Mouse (Mus musculus) kidney, embryonic 14.5 days (tissue): ENCODE results near the gene Bcl2l1. TPM values are rescaled to one million over a fixed set of nuclear protein-coding genes. Genes with fewer than 3 reads are reported as not detected.
A peak's percentile ranks its signal among the peaks of the same experiment; 100 is the strongest.

Experiments used
- ATAC-seq: fragments of 200-750 bp; cut with Nextera tagmentation; 2 replicates; pipeline ENCODE4 v1.8.0; 2017; ENCODE audit warnings: moderate number of reproducible peaks, mild to moderate bottlenecking, moderate TSS enrichment, moderate library complexity; ENCODE audit not compliant: low FRiP score, low TSS enrichment
- H3K27ac ChIP-seq: fragments of 300-500 bp; sonication (generic); 2 replicates; pipeline ENCODE4 v1.5.1; 2014; ENCODE audit warnings: low read depth, mild to moderate bottlenecking, low read length, moderate library complexity, mixed read lengths
- H3K27me3 ChIP-seq: fragments of 300-500 bp; sonication (generic); 2 replicates; pipeline ENCODE4 v1.6.1; 2014; ENCODE audit warnings: mild to moderate bottlenecking, low read length; ENCODE audit not compliant: control insufficient read depth, insufficient read depth
- H3K36me3 ChIP-seq: fragments of 300-500 bp; sonication (generic); 2 replicates; pipeline ENCODE4 v1.6.1; 2014; ENCODE audit warnings: low read length, mixed read lengths; ENCODE audit not compliant: control insufficient read depth, insufficient read depth
- H3K4me1 ChIP-seq: fragments of 300-500 bp; sonication (generic); 2 replicates; pipeline ENCODE4 v1.6.1; 2014; ENCODE audit warnings: low read length, mixed read lengths; ENCODE audit not compliant: control insufficient read depth, insufficient read depth
- H3K4me2 ChIP-seq: fragments of 300-500 bp; sonication (generic); replicated peaks from 2 replicates; pipeline ENCODE4 v1.6.1; 2014; ENCODE audit warnings: low read depth, mild to moderate bottlenecking, low read length
- H3K4me3 ChIP-seq: fragments of 300-500 bp; sonication (generic); 2 replicates; pipeline ENCODE4 v1.5.1; 2014; ENCODE audit warnings: mild to moderate bottlenecking, low read length
- H3K9ac ChIP-seq: fragments of 300-500 bp; sonication (generic); 2 replicates; pipeline ENCODE4 v1.6.1; 2014; ENCODE audit warnings: low read depth, mild to moderate bottlenecking, low read length, moderate library complexity
- H3K9me3 ChIP-seq: fragments of 300-500 bp; sonication (generic); 2 replicates; pipeline ENCODE4 v1.6.1; 2016; ENCODE audit warnings: low read length; ENCODE audit not compliant: control insufficient read depth
- WGBS: fragments of 180-500 bp; shearing (Covaris S2); extraction: QIAGEN DNeasy Blood & Tissue Kit; methylation state at CpG from one replicate; pipeline ENCODE4 v1.1.7; 2014; 5-methylcytosine and 5-hydroxymethylcytosine counted together
- polyA plus RNA-seq: library from polyadenylated mRNA; unstranded; fragments of >200 nt; fragmentation: Nextera tagmentation; extraction: Ambion mirVana; gene quantifications from 2 replicates; pipeline ENCODE4 v1.2.1, GENCODE M21; 2014

Gene Bcl2l1
- polyA plus RNA-seq, 1 experiment from 2014 or later, result 96.1 TPM

GRCm38 (mm10) chr2:152776435-152776834 lies 55.1 kb downstream of the Bcl2l1 start:
- Histone ChIP-seq H3K4me3 (no peak overlapping the region), H3K36me3 (peaks cover 14% of the 10 kb centered on the region), H3K9ac (no peak overlapping the region), H3K27me3 (no peaks in the 10 kb centered on the region), H3K27ac (no peak overlapping the region), H3K4me1 (no peaks in the 10 kb centered on the region), H3K9me3 (no peaks in the 10 kb centered on the region), H3K4me2 (no peak overlapping the region)
- ATAC-seq, result no peak
- WGBS, result 83% methylated on average over 2 of the region's 2 CpGs

GRCm38 (mm10) chr2:152776019-152776418 lies 55.5 kb downstream of the Bcl2l1 start:
- H3K9me3 ChIP-seq, result no peaks in the 10 kb centered on the region
- no peaks in the 10 kb centered on the region for H3K4me1 ChIP-seq
- 83% methylated on average over 3 of the region's 3 CpGs for WGBS
- H3K4me3 ChIP-seq, result no peak overlapping the region
- H3K27ac ChIP-seq, result no peak overlapping the region
- H3K9ac ChIP-seq, result no peak overlapping the region
- H3K4me2 ChIP-seq, result no peak overlapping the region
- H3K27me3 ChIP-seq, result no peaks in the 10 kb centered on the region
- peaks cover 10% of the 10 kb centered on the region for H3K36me3 ChIP-seq
- no peak for ATAC-seq

DNA sequence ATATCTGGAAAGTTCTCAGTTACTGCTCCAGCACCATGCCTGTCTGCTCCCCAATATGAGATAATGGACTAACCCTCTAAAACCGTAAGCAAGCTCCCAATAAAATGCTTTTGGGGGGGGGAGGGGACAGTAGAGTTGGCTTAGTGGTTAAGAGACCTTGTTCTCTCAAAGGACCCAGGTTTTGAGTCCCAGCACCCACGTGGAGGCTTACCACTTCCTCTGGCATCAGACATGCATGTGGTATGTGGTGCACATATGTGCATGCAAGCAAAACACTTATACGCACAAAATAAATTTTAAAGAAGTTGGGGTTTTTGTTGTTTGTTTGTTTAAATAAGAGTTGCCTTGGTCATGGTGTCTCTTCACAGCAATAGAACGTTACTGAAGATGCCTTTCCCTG lies 56.2 kb downstream of the Bcl2l1 start:
- Histone ChIP-seq H3K36me3 (peaks cover 3% of the 10 kb centered on the region; the same call in 1 of the 2 replicates), H3K27me3 (no peaks in the 10 kb centered on the region), H3K4me3 (no peak overlapping the region), H3K27ac (no peak overlapping the region), H3K9me3 (no peaks in the 10 kb centered on the region), H3K4me1 (no peaks in the 10 kb centered on the region), H3K9ac (no peak overlapping the region), H3K4me2 (no peak overlapping the region)
- no peak for ATAC-seq
- WGBS, result 80% methylated on average over 4 of the region's 4 CpGs

DNA sequence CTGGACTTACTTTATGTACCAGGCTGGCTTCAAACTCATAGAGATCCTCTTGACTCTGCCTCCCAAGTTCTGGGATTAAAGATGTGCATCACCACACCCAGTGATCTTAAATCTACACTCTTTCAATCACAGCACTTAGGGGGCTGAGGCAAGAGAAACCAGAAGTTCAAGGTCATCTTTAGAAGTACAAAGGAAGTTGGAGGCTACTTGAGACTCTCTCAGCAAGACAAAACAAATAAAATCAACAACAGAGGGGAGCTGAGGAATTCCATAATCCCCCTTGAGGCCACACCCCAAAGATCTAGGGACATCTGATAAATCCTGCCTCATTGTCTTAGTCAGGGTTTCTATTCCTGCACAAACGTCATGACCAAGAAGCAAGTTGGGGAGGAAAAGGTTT lies 59.3 kb downstream of the Bcl2l1 start:
- Histone ChIP-seq H3K4me3 (no peak overlapping the region), H3K36me3 (no peaks in the 10 kb centered on the region), H3K27me3 (no peaks in the 10 kb centered on the region), H3K4me1 (peaks cover 5% of the 10 kb centered on the region; the same call in 1 of the 2 replicates), H3K27ac (no peak overlapping the region), H3K4me2 (no peak overlapping the region), H3K9me3 (no peaks in the 10 kb centered on the region), H3K9ac (no peak overlapping the region)
- WGBS, result 12% methylated on average over 1 of the region's 1 CpGs
- no peak for ATAC-seq

DNA sequence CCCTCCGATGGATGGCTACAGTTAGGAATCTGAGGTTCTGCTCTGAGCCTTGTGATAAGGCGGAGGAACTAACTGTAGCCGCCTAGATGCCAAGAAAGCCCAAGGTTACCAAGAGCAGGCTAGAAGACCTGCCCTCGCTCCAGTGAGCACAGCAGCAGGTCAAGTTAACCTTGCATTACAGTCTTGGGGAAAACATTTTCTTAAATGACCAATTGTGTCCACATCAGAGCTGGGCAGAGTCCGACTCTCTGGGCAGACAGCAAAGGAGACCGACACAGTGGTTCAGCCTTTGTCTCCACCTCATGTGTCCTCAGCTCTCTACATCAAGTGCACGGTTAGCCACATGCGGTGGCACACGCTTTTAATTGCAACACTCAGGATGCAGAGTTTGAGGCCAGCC lies 60.0 kb downstream of the Bcl2l1 start:
- Histone ChIP-seq H3K9ac (no peak overlapping the region), H3K27ac (no peak overlapping the region), H3K36me3 (no peaks in the 10 kb centered on the region), H3K27me3 (no peaks in the 10 kb centered on the region), H3K4me2 (no peak overlapping the region), H3K9me3 (no peaks in the 10 kb centered on the region), H3K4me3 (no peak overlapping the region), H3K4me1 (peaks cover 5% of the 10 kb centered on the region; the same call in 1 of the 2 replicates)
- ATAC-seq, result no peak
- 91% methylated on average over 9 of the region's 9 CpGs for WGBS

DNA sequence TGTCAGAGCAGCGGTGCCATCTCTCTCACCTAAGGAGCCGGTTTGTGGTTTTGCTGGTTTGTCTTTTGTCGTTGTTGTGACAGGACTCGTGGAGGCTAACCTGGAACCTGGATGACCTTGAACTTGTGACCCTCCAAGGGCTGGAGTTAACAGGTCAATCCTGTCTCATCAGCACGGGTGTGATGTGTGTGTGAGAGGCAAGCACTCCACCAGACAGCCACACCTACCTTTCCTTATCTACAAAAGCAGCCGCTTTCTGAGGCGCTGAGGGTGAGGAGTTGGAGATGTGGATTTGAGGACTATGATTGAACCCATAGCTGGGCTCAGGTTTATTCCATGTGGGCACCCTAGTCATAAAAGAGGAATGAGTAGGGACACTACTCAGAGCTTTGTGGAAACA lies 61.9 kb downstream of the Bcl2l1 start:
- 85% methylated on average over 7 of the region's 7 CpGs for whole genome bisulfite sequencing
- H3K36me3 ChIP-seq, result no peaks in the 10 kb centered on the region
- H3K4me2 ChIP-seq, result no peak overlapping the region
- H3K27ac ChIP-seq, result no peak overlapping the region
- ATAC-seq, result no peak
- H3K4me1 ChIP-seq, result peaks cover 21% of the 10 kb centered on the region
- no peaks in the 10 kb centered on the region for H3K9me3 ChIP-seq
- H3K9ac ChIP-seq, result no peak overlapping the region
- no peak overlapping the region for H3K4me3 ChIP-seq
- no peaks in the 10 kb centered on the region for H3K27me3 ChIP-seq

DNA sequence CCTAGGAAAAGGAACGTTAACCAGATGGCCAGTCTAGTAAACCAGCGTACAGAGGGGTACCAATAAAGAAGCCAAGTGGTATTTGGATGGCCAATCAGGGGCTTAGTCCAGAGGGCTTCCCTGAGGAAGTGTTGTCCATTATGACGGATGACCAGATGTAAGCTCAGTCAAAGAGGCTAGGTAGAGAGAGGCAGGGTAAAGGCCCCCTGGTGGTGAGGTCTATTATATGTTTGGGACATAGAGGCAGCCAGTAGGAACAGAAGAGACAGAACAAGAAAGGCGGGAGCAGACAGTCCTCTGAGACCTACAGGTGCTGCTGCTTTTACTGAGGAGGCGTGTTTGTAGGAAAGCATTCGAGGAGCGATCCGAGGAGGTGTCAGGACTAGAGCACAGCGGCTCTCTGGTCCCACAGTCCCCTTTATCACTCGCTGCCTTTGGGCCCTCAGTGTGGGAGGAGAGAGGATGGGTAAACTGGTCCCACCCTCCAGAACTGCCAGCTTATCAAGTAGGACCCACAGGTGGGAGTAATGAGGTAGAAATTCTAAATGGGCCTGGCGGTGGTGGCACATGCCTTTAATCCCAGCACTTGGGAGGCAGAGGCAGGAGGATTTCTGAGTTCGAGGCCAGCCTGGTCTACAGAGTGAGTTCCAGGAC lies 63.8 kb downstream of the Bcl2l1 start:
- Histone ChIP-seq H3K4me3 (no peak overlapping the region), H3K9me3 (no peaks in the 10 kb centered on the region), H3K36me3 (no peaks in the 10 kb centered on the region), H3K9ac (no peak overlapping the region), H3K4me2 (no peak overlapping the region), H3K27me3 (no peaks in the 10 kb centered on the region), H3K4me1 (peaks cover 31% of the 10 kb centered on the region), H3K27ac (no peak overlapping the region)
- peak; percentile 59 for ATAC-seq
- 54% methylated on average over 12 of the region's 12 CpGs for WGBS

DNA sequence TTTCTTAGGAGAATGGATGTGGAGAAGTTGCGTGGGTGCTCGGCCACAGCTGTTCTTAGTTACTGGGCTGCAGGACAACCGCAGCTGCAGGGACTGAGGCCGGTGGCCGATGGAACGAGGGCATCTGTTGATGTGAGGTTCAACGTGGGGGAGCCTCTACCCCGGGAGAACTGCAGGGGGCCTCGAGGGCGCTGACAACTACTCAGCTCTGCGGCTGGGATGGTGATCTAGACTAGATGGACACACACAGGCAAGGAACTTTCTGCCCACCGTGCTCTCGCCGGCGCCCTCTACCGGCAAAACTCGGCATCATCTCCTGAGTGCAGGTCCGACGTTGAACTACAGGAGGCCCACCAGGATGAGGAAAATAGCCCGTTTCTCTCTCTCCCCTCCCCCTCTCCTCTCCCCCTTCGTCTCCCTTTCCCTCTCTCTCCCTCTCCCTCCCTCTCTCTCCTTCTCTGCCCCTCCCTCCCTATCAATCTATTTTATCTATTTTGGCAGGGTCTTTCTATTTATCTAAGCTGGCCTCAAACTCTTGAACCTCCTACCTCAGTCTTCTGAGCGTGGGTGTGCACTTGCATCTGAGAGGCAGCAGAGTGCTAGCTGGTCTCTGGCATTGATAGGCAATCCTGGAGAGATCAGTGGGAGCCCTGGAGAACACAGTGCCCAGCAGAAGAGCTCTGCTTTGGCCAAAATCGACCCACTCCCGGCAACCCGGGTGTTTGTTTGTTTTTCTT lies 65.0 kb downstream of the Bcl2l1 start:
- ATAC-seq, result peak; percentile 60
- Histone ChIP-seq H3K9ac (peak overlapping the region; percentile 18; the same call in 1 of the 2 replicates), H3K9me3 (no peaks in the 10 kb centered on the region), H3K4me2 (no peak overlapping the region; the same call in 1 of the 2 replicates), H3K4me1 (peaks cover 31% of the 10 kb centered on the region), H3K4me3 (no peak overlapping the region), H3K36me3 (no peaks in the 10 kb centered on the region), H3K27me3 (no peaks in the 10 kb centered on the region), H3K27ac (peak overlapping the region; percentile 69; the same call in 1 of the 2 replicates)
- 14% methylated on average over 25 of the region's 25 CpGs for WGBS

- WGBS, result 27% methylated on average over 7 of the region's 7 CpGs
- Histone ChIP-seq H3K4me1 (peaks cover 31% of the 10 kb centered on the region), H3K36me3 (no peaks in the 10 kb centered on the region), H3K27me3 (no peaks in the 10 kb centered on the region), H3K9me3 (no peaks in the 10 kb centered on the region), H3K27ac (no peak overlapping the region), H3K4me2 (peak overlapping the region; percentile 15; the same call in 1 of the 2 replicates), H3K4me3 (no peak overlapping the region), H3K9ac (no peak overlapping the region)
- ATAC-seq, result no peak
Measured at GRCm38 (mm10) chr2:152765045-152765674, 66.4 kb downstream of the Bcl2l1 start.
